Mouse (Mus musculus) heart, embryonic 10.5 days (tissue): Measurements from ENCODE around the gene Rad23b. TPM values are rescaled to one million over a fixed set of nuclear protein-coding genes. Genes with fewer than 3 reads are reported as not detected.
"Not testable (repeated sequence)": the region's sequence is repeated elsewhere in the genome, so short reads cannot be mapped to it uniquely, and the experiment has no call there.

Experiments used
- DNase-seq: peaks from one replicate; pipeline ENCODE4 v3.0.0-alpha.2; 2017; ENCODE audit warnings: low spot score
- H3K27ac ChIP-seq: fragments of 300-500 bp; sonication (generic); 2 replicates; pipeline ENCODE4 v1.5.1; 2016; ENCODE audit warnings: mild to moderate bottlenecking
- H3K27me3 ChIP-seq: fragments of 300-500 bp; sonication (generic); 2 replicates; pipeline ENCODE4 v1.6.1; 2016; ENCODE audit warnings: mild to moderate bottlenecking; ENCODE audit not compliant: poor library complexity, insufficient read depth, severe bottlenecking
- H3K36me3 ChIP-seq: fragments of 300-500 bp; sonication (generic); 2 replicates; pipeline ENCODE4 v1.6.1; 2016; ENCODE audit warnings: mild to moderate bottlenecking, moderate library complexity
- H3K4me1 ChIP-seq: fragments of 300-500 bp; sonication (generic); 2 replicates; pipeline ENCODE4 v1.6.1; 2016; ENCODE audit warnings: mild to moderate bottlenecking
- H3K4me3 ChIP-seq: fragments of 300-500 bp; sonication (generic); 2 replicates; pipeline ENCODE4 v1.5.1; 2016; ENCODE audit warnings: mild to moderate bottlenecking, moderate library complexity
- H3K9me3 ChIP-seq: fragments of 300-500 bp; sonication (generic); 2 replicates; pipeline ENCODE4 v1.6.1; 2016; ENCODE audit warnings: mild to moderate bottlenecking, moderate library complexity
- WGBS: fragments of 180-500 bp; shearing (Covaris S2); methylation state at CpG from one replicate; pipeline ENCODE4 v1.1.7; 2016; 5-methylcytosine and 5-hydroxymethylcytosine counted together
- polyA plus RNA-seq: library from polyadenylated mRNA; unstranded; fragments of >200 nt; fragmentation: Nextera tagmentation; extraction: Ambion mirVana; gene quantifications from 2 replicates; pipeline ENCODE4 v1.2.1, GENCODE M21; 2016

The Rad23b gene
- 64.8 and 85.9 TPM in 2 replicates for polyA plus RNA-seq

- H3K27me3 ChIP-seq: no peaks in the 10 kb centered on the region
- H3K4me1 ChIP-seq: peaks cover 25% of the 10 kb centered on the region
- peak within 1 kb of the TSS; percentile 98 for H3K27ac ChIP-seq
- H3K4me3 ChIP-seq: peak within 1 kb of the TSS; percentile 82
- H3K9me3 ChIP-seq: no peaks in the 10 kb centered on the region
- H3K36me3 ChIP-seq: no peaks in the 10 kb centered on the region; the same call in 1 of the 2 replicates
- WGBS: 1% methylated on average over 77 of the region's 77 CpGs
- DNase-seq: peak; percentile 99
Observed at GRCm38 (mm10) chr4:55349452-55350218, at the start of gene Rad23b. Gene Rad23b, plus strand, starts transcription at chr4:55350043.

DNA sequence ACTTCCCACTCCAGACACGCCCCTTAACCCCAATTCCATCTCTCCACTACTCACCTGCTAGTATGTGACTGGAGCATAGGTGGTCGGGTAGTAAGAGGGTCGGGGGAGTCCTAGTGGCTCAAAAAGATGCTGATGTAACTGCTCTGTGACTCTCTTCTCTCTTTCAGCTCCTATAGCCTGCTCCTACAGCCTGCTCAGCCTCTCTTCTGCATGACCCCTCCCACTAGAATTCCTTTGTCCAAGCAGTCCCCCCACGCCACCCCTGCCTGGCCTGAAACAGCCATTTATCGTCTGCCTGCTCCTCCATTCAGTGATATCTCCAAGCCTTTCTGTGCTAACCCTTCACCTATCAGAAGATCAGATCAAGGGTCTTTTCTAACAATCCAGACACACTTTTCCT is 45.7 kb upstream of the Rad23b start:
- Histone ChIP-seq H3K4me3 (no peak overlapping the region), H3K27ac (no peak overlapping the region), H3K27me3 (no peaks in the 10 kb centered on the region), H3K9me3 (no peaks in the 10 kb centered on the region), H3K36me3 (no peaks in the 10 kb centered on the region), H3K4me1 (no peaks in the 10 kb centered on the region)
- DNase-seq: no peak
- WGBS: 80% methylated on average over 5 of the region's 5 CpGs

GRCm38 (mm10) chr4:55306636-55307035 is 43.2 kb upstream of the Rad23b start:
- WGBS: 66% methylated on average over 4 of the region's 4 CpGs
- H3K36me3 ChIP-seq: no peaks in the 10 kb centered on the region
- no peaks in the 10 kb centered on the region for H3K9me3 ChIP-seq

GRCm38 (mm10) chr4:55316726-55317125 is 33.1 kb upstream of the Rad23b start:
- WGBS: 34% methylated on average over 4 of the region's 4 CpGs

More at GRCm38 (mm10) chr4:55306636-55307035, 43.2 kb upstream of the Rad23b start:
- Histone ChIP-seq H3K4me3 (no peak overlapping the region), H3K27ac (no peak overlapping the region), H3K27me3 (no peaks in the 10 kb centered on the region), H3K4me1 (no peaks in the 10 kb centered on the region)
- no peak for DNase-seq

DNA sequence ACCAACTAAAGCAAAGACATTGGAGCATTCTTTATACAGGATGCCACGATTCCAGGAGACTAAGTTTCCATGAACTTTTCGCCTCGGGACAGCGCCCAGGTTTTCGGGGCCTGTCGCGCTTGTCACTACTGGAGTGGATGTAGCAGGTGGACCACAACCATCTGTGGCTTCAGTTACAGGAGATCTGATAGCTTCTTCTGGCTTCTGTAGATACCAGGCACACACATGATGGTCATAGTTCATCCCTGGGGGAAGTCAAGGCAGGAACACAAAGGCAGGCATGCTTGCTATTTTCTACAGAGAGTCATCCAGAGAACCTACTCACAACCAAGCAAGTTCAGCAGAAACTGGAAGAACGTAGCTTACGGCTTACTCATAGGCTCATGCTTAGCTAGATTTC is 31.5 kb upstream of the Rad23b start:
- H3K27ac ChIP-seq, H3K9me3 ChIP-seq, H3K27me3 ChIP-seq, H3K4me3 ChIP-seq, DNase-seq, H3K36me3 ChIP-seq, H3K4me1 ChIP-seq: not testable (repeated sequence)
- WGBS: 91% methylated on average over 9 of the region's 9 CpGs

More at GRCm38 (mm10) chr4:55316726-55317125, 33.1 kb upstream of the Rad23b start:
- Histone ChIP-seq H3K4me1 (no peaks in the 10 kb centered on the region), H3K36me3 (no peaks in the 10 kb centered on the region), H3K27ac (no peak overlapping the region), H3K4me3 (no peak overlapping the region), H3K9me3 (no peaks in the 10 kb centered on the region), H3K27me3 (no peaks in the 10 kb centered on the region)
- no peak for DNase-seq

GRCm38 (mm10) chr4:55325786-55326518 is 23.9 kb upstream of the Rad23b start:
- no peaks in the 10 kb centered on the region for H3K4me1 ChIP-seq
- no peak for DNase-seq
- 60% methylated on average over 4 of the region's 4 CpGs for WGBS
- H3K27me3 ChIP-seq: no peaks in the 10 kb centered on the region
- H3K9me3 ChIP-seq: no peaks in the 10 kb centered on the region
- H3K36me3 ChIP-seq: no peaks in the 10 kb centered on the region
- no peak overlapping the region for H3K4me3 ChIP-seq
- no peak overlapping the region for H3K27ac ChIP-seq

DNA sequence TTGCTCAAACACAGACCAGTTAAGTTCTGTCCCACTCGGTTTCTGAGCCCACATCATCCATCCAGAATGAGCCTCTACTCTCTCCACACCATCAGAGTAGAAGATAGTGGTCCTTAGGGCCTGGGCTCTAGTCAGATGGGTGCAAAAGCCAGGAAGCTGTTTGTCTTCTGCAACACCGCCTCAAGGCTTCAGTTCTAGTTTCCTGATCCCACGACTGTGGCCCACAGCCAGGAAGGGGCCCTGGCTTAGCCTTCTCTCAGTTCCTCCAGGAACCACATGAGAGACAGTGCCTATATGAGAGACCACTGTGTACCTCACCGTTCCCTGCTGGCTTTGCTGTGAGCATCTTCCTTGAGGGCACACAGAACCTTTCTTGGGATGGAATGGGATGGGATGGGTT is 22.3 kb upstream of the Rad23b start:
- no peaks in the 10 kb centered on the region for H3K4me1 ChIP-seq

DNA sequence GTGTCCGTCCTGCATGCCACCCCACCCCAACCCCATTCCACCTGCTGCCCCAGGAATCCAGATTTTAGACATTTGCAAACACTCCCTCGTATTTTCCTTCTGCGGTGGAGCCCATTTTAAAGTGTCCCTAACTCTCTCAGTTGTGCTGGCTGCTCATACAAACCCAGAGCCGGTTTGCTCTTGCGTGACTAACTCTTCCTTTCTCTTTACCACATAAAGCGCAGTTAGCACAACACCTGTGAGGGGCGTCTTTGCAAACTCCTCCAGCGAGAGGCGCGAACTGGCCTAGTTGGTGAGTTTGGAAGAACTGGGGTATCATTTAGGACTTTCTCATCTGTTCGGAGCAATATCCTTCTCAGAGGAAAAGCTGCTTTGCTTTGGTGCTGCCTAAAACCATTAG is 21.4 kb upstream of the Rad23b start:
- no peaks in the 10 kb centered on the region for H3K9me3 ChIP-seq
- no peak overlapping the region for H3K27ac ChIP-seq
- H3K36me3 ChIP-seq: no peaks in the 10 kb centered on the region
- H3K4me1 ChIP-seq: no peaks in the 10 kb centered on the region
- H3K4me3 ChIP-seq: no peak overlapping the region
- WGBS: 91% methylated on average over 11 of the region's 11 CpGs
- DNase-seq: no peak
- no peaks in the 10 kb centered on the region for H3K27me3 ChIP-seq

More for the DNA sequence above, 22.3 kb upstream of the Rad23b start:
- H3K27me3 ChIP-seq: no peaks in the 10 kb centered on the region
- H3K4me3 ChIP-seq: no peak overlapping the region
- DNase-seq: no peak
- no peak overlapping the region for H3K27ac ChIP-seq
- WGBS: 69% methylated on average over 4 of the region's 4 CpGs
- no peaks in the 10 kb centered on the region for H3K9me3 ChIP-seq
- H3K36me3 ChIP-seq: no peaks in the 10 kb centered on the region

- H3K27me3 ChIP-seq, DNase-seq, H3K9me3 ChIP-seq, H3K36me3 ChIP-seq, H3K4me1 ChIP-seq, H3K27ac ChIP-seq, H3K4me3 ChIP-seq: not testable (repeated sequence)
- WGBS: 94% methylated on average over 6 of the region's 7 CpGs
Observed at GRCm38 (mm10) chr4:55328928-55329327, 20.9 kb upstream of the Rad23b start.

DNA sequence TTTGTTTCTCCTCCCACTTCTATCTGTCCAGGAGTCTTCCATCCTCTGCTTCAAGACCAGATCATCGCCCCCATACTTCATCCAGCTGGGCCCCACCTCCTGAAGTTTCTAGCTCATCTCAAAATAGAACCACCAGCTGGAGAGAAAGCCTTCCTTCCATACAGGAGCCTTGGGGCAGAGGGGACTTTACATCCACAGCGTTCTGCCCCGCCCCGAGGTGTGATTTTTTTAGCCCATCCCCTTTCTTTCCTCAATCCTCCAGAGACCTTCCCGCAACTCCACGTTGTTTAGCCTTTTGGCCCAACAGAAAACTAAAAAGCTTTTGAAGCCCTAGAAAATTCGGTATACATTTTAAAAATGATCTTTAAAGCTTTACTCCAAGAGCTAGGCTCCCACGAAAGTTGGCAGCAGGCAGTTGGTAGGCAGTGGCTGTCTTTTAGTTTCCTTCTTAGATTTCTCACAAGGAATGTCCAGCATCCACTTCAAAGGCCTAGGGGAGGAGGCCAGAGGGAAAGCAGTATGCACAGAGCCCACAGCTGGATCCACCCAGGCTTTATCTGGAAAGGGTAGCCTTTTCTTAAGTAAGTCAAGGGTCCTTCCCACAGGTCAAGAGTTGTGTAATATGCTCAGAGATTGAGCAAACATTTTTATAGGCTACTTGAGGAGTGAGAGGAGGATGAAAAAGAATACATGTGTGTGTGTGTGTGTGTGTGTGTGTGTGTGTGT is 20.1 kb upstream of the Rad23b start:
- no peaks in the 10 kb centered on the region for H3K27me3 ChIP-seq
- no peak for DNase-seq
- H3K36me3 ChIP-seq: no peaks in the 10 kb centered on the region
- H3K4me3 ChIP-seq: no peak overlapping the region
- WGBS: 68% methylated on average over 8 of the region's 8 CpGs
- H3K4me1 ChIP-seq: no peaks in the 10 kb centered on the region
- H3K27ac ChIP-seq: no peak overlapping the region
- no peaks in the 10 kb centered on the region for H3K9me3 ChIP-seq

DNA sequence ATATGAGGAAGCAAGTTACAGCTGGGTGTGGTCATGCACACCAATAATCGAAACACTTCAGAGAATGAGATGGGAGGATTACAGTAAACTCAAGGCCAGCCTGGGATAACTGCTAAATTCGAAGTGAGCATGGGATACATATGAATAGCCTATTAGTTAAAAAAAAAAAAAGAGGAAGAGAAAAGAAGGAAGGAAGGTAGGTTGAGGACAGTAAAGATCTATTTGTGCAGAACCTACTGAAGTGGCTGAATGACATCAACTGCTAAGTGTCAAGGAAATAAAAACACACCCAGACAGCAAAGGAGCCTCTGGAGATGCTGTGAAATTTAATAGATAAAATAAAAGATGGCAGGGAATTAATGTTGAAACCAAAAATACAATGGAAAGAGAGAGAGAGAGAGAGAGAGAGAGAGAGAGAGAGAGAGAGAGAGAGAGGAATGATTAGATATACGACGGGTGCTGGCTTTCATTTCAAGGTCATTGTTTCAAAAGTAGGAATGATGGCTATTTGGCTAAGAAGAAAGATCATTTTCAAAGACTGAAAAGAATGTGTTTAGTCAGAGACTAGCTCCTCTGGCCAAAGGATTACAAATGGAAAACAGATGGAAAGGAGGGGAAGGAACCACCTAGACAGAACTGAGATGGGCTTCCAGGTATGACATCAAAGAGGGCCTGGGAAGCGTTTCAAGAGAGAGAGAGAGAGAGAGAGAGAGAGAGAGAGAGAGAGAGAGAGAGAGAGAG is 14.6 kb upstream of the Rad23b start:
- no peak for DNase-seq
- Histone ChIP-seq H3K9me3 (no peaks in the 10 kb centered on the region), H3K4me3 (no peak overlapping the region), H3K36me3 (no peaks in the 10 kb centered on the region), H3K4me1 (no peaks in the 10 kb centered on the region), H3K27ac (no peak overlapping the region), H3K27me3 (no peaks in the 10 kb centered on the region)
- 66% methylated on average over 5 of the region's 5 CpGs for WGBS

DNA sequence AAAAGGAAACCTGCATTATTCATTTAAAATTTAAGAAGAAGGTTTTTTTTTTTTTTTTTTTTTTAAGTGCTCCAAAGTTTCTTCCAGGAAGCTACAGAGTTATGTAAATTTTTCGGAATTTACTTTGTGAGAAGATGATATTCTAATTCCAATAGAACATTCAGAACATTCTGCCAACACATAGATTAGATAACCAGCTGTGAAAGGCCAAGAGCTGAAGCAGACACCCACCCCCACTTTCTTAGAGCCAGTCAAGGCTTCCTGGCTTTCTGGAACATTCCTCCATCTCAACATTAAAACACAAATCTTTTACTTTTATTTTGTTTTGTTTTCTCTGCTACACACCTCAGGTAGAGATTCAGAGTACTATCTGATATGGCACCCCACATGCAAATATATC is 10.9 kb upstream of the Rad23b start:
- DNase-seq: no peak
- WGBS: 40% methylated on average over 1 of the region's 1 CpGs

More for the DNA sequence above, 10.9 kb upstream of the Rad23b start:
- Histone ChIP-seq H3K4me3 (no peak overlapping the region), H3K4me1 (no peaks in the 10 kb centered on the region), H3K27ac (no peak overlapping the region), H3K27me3 (no peaks in the 10 kb centered on the region), H3K36me3 (no peaks in the 10 kb centered on the region), H3K9me3 (no peaks in the 10 kb centered on the region)
